Mouse (Mus musculus): ENCODE data around the gene Slc37a3. TPM values are rescaled to one million over a fixed set of nuclear protein-coding genes. Genes with fewer than 3 reads are reported as not detected.
A peak's percentile ranks its signal among the peaks of the same experiment; 100 is the strongest.

The Slc37a3 gene
- polyA plus RNA-seq, 2 experiments, result 3.7 to 6.3 TPM

DNA sequence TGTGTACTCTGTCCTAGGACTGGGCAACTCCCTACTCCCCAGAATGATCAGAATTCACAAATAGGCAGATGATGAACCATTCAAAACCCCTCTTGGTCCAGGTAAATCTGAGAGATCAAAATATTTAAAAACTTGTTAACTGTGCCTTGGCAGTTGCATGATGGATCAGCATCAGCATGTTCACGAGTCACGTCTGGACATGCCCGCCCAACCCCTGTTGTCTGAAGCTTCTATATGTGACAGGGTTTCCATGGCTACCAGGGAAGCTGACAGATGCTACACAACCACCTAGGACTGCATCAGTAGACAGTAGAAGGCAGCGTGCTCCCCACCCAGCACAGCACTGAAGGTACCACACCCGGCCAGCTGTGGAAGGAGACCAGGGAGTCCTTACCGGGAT is 28.5 kb downstream of the Slc37a3 start:
- Histone ChIP-seq H3K9me3 (ENCODE audit: control insufficient read depth, low read length) (no peaks in the 10 kb centered on the region), H3K9ac (replicated peaks) (no peak overlapping the region), H3K27ac (no peak overlapping the region), H3K4me1 (replicated peaks; ENCODE audit: control insufficient read depth in 2 of 2, insufficient read depth in 2 of 2, low read length in 1 of 2) (no peaks in the 10 kb centered on the region), H3K36me3 (replicated peaks; ENCODE audit: control insufficient read depth, insufficient read depth, low read depth) (no peaks in the 10 kb centered on the region), H3K4me3 (ENCODE audit: insufficient read depth in 1 of 2, low read depth in 2 of 2, low read length in 2 of 2) (no peak overlapping the region), H3K27me3 (ENCODE audit: control insufficient read depth, insufficient read depth, low read length) (no peaks in the 10 kb centered on the region), H3K4me2 (ENCODE audit: low read depth) (no peak overlapping the region)
- WGBS (ENCODE audit: insufficient replicate concordance), result 79% methylated on average over 6 of the region's 6 CpGs
- no peak for TF ChIP-seq EP300 (IDR thresholded peaks at IDR 0.05; ENCODE audit: low read depth)
- no peak for TF ChIP-seq CTCF (IDR thresholded peaks at IDR 0.05; ENCODE audit: low read depth)
- ATAC-seq (ENCODE audit: insufficient read depth) (no peak), DNase-seq (ENCODE audit: low read depth in 3 of 3, low spot score in 3 of 3) (no peak)

DNA sequence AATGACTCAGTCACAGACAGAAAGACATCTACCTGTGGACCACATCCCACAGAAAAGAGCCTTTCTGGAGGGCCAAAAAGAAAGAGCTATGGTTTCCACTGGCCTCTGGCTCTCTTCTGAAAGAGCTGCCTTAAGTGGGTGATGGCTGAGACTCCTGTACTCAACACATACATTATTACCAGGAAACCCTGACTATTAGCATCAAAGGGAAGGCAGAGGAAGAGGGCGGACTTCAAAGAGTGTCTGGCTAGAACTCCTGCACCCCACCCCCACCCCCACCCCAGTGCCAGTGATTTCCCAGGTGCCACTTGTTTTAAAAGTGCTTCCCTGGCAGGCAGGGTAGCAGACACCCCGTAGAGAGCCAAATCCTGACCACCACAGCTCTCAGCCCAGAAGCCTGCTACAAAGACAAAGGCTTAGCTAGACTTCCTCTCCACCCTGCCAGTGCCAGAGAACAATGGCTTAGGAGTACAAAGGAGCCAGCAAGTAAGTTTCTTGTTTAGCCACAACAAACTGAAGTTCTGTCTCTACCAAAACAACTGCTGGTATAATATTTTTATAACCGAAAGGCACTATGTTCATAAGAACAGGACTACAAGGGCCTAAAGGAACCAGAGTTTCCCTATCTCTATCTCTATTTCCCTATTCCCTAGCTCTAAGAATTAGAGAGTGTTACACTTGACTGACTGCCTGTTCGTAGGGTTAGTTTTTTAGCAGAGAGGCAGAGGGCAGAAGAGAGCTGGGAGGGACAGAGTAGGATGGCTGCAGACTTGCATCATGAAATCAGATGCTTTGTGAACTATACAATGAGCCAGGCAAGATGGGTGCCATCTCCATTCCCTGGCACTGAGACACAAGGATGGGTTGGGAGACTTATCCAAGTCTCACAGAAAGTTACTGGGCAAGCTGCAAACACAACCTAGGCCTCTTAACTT is 29.3 kb downstream of the Slc37a3 start:
- no peak overlapping the region for H3K27ac ChIP-seq
- H3K9ac ChIP-seq (replicated peaks), result no peak overlapping the region
- TF ChIP-seq EP300 (IDR thresholded peaks at IDR 0.05; ENCODE audit: low read depth) (no peak), CTCF (IDR thresholded peaks at IDR 0.05; ENCODE audit: low read depth) (no peak)
- no peak for DNase-seq (ENCODE audit: low read depth in 3 of 3, low spot score in 3 of 3)
- H3K36me3 ChIP-seq (replicated peaks; ENCODE audit: control insufficient read depth, insufficient read depth, low read depth), result no peaks in the 10 kb centered on the region
- no peaks in the 10 kb centered on the region for H3K9me3 ChIP-seq (ENCODE audit: control insufficient read depth, low read length)
- no peak overlapping the region for H3K4me2 ChIP-seq (ENCODE audit: low read depth)
- no peaks in the 10 kb centered on the region for H3K27me3 ChIP-seq (ENCODE audit: control insufficient read depth, insufficient read depth, low read length)
- no peaks in the 10 kb centered on the region for H3K4me1 ChIP-seq (replicated peaks; ENCODE audit: control insufficient read depth in 2 of 2, insufficient read depth in 2 of 2, low read length in 1 of 2)
- H3K4me3 ChIP-seq (ENCODE audit: insufficient read depth in 1 of 2, low read depth in 2 of 2, low read length in 2 of 2), result no peak overlapping the region
- 44% methylated on average over 4 of the region's 4 CpGs for WGBS (ENCODE audit: insufficient replicate concordance)
- ATAC-seq (ENCODE audit: insufficient read depth), result no peak

DNA sequence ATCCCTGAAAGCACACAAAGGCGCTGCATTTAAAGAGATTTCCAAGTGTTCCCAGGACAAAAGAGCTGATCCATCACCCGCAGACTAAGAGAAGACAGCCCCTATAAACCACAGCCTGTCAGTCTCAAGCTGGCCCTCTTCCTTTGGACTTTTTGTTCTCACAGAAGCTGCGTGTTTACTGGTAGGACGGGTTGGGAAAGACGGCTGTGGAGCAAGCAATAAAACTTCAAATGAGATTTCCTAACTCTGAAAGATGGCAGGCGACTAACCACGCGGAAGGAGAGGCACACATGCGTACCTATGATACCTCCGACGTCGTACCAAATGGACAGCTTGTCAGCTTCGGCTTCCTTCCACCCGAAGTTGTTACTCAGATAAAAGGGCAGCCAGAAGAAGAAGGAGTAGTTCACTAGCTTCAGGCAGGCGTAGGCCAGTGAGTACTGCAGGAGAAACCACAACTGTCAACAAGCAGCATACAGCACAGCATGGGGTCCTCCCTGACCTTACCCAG is 30.4 kb downstream of the Slc37a3 start:
- WGBS (ENCODE audit: insufficient replicate concordance), result 16% methylated on average over 15 of the region's 15 CpGs
- Histone ChIP-seq H3K9me3 (ENCODE audit: control insufficient read depth, low read length) (no peaks in the 10 kb centered on the region), H3K27ac (no peak overlapping the region), H3K36me3 (replicated peaks; ENCODE audit: control insufficient read depth, insufficient read depth, low read depth) (no peaks in the 10 kb centered on the region), H3K9ac (replicated peaks) (no peak overlapping the region), H3K4me2 (ENCODE audit: low read depth) (no peak overlapping the region), H3K27me3 (ENCODE audit: control insufficient read depth, insufficient read depth, low read length) (no peaks in the 10 kb centered on the region), H3K4me1 (replicated peaks; ENCODE audit: control insufficient read depth in 2 of 2, insufficient read depth in 2 of 2, low read length in 1 of 2) (no peaks in the 10 kb centered on the region), H3K4me3 (ENCODE audit: insufficient read depth in 1 of 2, low read depth in 2 of 2, low read length in 2 of 2) (no peak overlapping the region)
- ATAC-seq (ENCODE audit: insufficient read depth) (no peak), DNase-seq (ENCODE audit: low read depth in 3 of 3, low spot score in 3 of 3) (no peak)
- TF ChIP-seq CTCF (IDR thresholded peaks at IDR 0.05; ENCODE audit: low read depth) (no peak), EP300 (IDR thresholded peaks at IDR 0.05; ENCODE audit: low read depth) (no peak)

DNA sequence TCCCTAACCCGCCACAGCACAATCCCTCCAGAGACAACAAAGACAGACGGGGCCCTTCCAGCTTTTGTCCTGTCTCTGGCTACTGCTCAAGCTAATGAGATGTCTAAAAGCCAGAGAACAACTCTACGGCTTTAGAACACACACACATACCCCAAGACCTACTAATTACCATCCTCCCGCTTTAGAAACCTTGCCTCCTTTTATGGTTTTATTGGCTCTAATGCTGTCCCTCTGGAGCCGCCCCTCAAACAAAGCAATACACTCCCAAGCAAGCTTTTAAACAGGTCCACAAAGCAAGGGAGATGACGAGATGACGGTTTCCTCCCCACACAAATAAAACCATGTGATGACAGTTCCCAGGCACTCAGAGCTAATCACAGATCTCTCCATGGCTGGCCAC is 32.0 kb downstream of the Slc37a3 start:
- H3K36me3 ChIP-seq (replicated peaks; ENCODE audit: control insufficient read depth, insufficient read depth, low read depth), result no peaks in the 10 kb centered on the region
- H3K27me3 ChIP-seq (ENCODE audit: control insufficient read depth, insufficient read depth, low read length), result no peaks in the 10 kb centered on the region
- no peaks in the 10 kb centered on the region for H3K9me3 ChIP-seq (ENCODE audit: control insufficient read depth, low read length)
- DNase-seq (ENCODE audit: low read depth in 3 of 3, low spot score in 3 of 3), result no peak
- no peak overlapping the region for H3K9ac ChIP-seq (replicated peaks)
- H3K4me2 ChIP-seq (ENCODE audit: low read depth), result no peak overlapping the region
- no peaks in the 10 kb centered on the region for H3K4me1 ChIP-seq (replicated peaks; ENCODE audit: control insufficient read depth in 2 of 2, insufficient read depth in 2 of 2, low read length in 1 of 2)
- WGBS (ENCODE audit: insufficient replicate concordance), result 57% methylated on average over 7 of the region's 7 CpGs
- TF ChIP-seq CTCF (IDR thresholded peaks at IDR 0.05; ENCODE audit: low read depth), result no peak
- TF ChIP-seq EP300 (IDR thresholded peaks at IDR 0.05; ENCODE audit: low read depth), result no peak
- no peak for ATAC-seq (ENCODE audit: insufficient read depth)
- H3K4me3 ChIP-seq (ENCODE audit: insufficient read depth in 1 of 2, low read depth in 2 of 2, low read length in 2 of 2), result no peak overlapping the region
- no peak overlapping the region for H3K27ac ChIP-seq

DNA sequence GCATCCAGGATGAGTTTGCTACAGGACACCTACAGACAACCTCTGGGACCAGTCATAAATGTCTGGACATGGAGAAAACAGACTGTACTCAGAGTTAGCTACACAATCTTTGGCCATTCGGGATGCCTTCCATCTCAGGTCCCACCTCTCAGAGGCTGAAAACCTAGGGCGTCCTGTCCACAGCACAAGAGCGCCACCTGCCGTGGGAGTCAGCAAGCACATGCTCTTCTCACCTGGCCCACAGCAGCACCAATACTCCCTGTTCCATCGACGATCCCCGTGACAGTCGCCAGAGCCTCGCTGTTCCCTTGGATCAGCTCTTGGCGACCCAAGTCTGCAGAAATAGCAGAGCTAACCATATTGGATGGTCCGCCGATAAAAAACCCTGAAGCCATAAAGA is 33.5 kb downstream of the Slc37a3 start:
- no peaks in the 10 kb centered on the region for H3K4me1 ChIP-seq (replicated peaks; ENCODE audit: control insufficient read depth in 2 of 2, insufficient read depth in 2 of 2, low read length in 1 of 2)
- peak; percentile 96 for TF ChIP-seq CTCF (IDR thresholded peaks at IDR 0.05; ENCODE audit: low read depth)
- no peak for TF ChIP-seq EP300 (IDR thresholded peaks at IDR 0.05; ENCODE audit: low read depth)
- no peaks in the 10 kb centered on the region for H3K36me3 ChIP-seq (replicated peaks; ENCODE audit: control insufficient read depth, insufficient read depth, low read depth)
- 20% methylated on average over 12 of the region's 12 CpGs for WGBS (ENCODE audit: insufficient replicate concordance)
- no peak overlapping the region for H3K4me3 ChIP-seq (ENCODE audit: insufficient read depth in 1 of 2, low read depth in 2 of 2, low read length in 2 of 2)
- H3K27me3 ChIP-seq (ENCODE audit: control insufficient read depth, insufficient read depth, low read length), result no peaks in the 10 kb centered on the region
- no peak overlapping the region for H3K27ac ChIP-seq
- no peak for ATAC-seq (ENCODE audit: insufficient read depth)
- no peak overlapping the region for H3K4me2 ChIP-seq (ENCODE audit: low read depth)
- H3K9ac ChIP-seq (replicated peaks), result no peak overlapping the region
- H3K9me3 ChIP-seq (ENCODE audit: control insufficient read depth, low read length), result no peaks in the 10 kb centered on the region
- peak; percentile 23 to 41 (median 36) for DNase-seq (ENCODE audit: low read depth in 3 of 3, low spot score in 3 of 3)

Measured in liver, embryonic 14.5 days (tissue).